Mouse (Mus musculus) heart, adult 2 months (tissue): ENCODE data around the gene Rhbdl2. TPM values are rescaled to one million over a fixed set of nuclear protein-coding genes. Genes with fewer than 3 reads are reported as not detected.

Experiments
- DNase-seq, 2 experiments: peaks; one replicate each; pipeline ENCODE4 v3.0.0; 2021
- H3K27ac ChIP-seq: fragments of 200-600 bp; 2 replicates; pipeline ENCODE4 v1.8.1; 2022
- H3K27me3 ChIP-seq: fragments of 200-500 bp; 2 replicates; pipeline ENCODE4 v1.6.1; 2012; ENCODE audit warnings: mild to moderate bottlenecking, low read length, inconsistent platforms, mixed read lengths; ENCODE audit not compliant: control insufficient read depth, insufficient read depth
- H3K36me3 ChIP-seq: fragments of 200-500 bp; 2 replicates; pipeline ENCODE4 v1.6.1; 2012; ENCODE audit warnings: low read length, inconsistent platforms; ENCODE audit not compliant: control insufficient read depth, insufficient read depth
- H3K4me1 ChIP-seq: fragments of 200-500 bp; 2 replicates; pipeline ENCODE4 v1.6.1; 2011; ENCODE audit warnings: low read length; ENCODE audit not compliant: control insufficient read depth, insufficient read depth
- H3K4me3 ChIP-seq: fragments of 200-600 bp; 2 replicates; pipeline ENCODE4 v1.8.1; 2022
- H3K79me2 ChIP-seq: fragments of 200-500 bp; replicated peaks from 2 replicates; pipeline ENCODE4 v1.6.1; 2012; ENCODE audit warnings: mild to moderate bottlenecking, inconsistent platforms, low read length, moderate library complexity, mixed read lengths; ENCODE audit not compliant: control insufficient read depth, insufficient read depth
- H3K9ac ChIP-seq: fragments of 200-500 bp; 2 replicates; pipeline ENCODE4 v1.6.1; 2012; ENCODE audit warnings: low read depth, mild to moderate bottlenecking, control low read depth, inconsistent platforms, low read length, mixed read lengths
- CTCF ChIP-seq: fragments of 200-600 bp; IDR thresholded peaks from 2 replicates; pipeline ENCODE4 v1.8.1; 2022; ENCODE audit warnings: antibody characterized with exemption, mild to moderate bottlenecking, moderate library complexity
- EP300 ChIP-seq: fragments of 200-500 bp; IDR thresholded peaks from 2 replicates; pipeline ENCODE4 v1.6.1; 2011; ENCODE audit warnings: low read depth, low read length, control low read depth; ENCODE audit not compliant: insufficient read depth
- POLR2A ChIP-seq: fragments of 200-500 bp; IDR thresholded peaks from 2 replicates; pipeline ENCODE4 v1.6.1; 2011; ENCODE audit warnings: mild to moderate bottlenecking, low read depth, low read length, control low read depth; ENCODE audit not compliant: insufficient read depth
- WGBS: fragments of 180-500 bp; shearing (Covaris S2); methylation state at CpG from one replicate; pipeline ENCODE4 v1.1.7; 2018; 5-methylcytosine and 5-hydroxymethylcytosine counted together
- intact Hi-C: fragments of 180-260 bp; cut with DNase I; formaldehyde crosslinking; loops from one replicate; pipeline ENCODE4 v1.15.1; 2025
- polyA plus RNA-seq: library from polyadenylated mRNA; depleted of rRNA; stranded (reverse); fragments of >200 nt; gene quantifications from 2 replicates; pipeline ENCODE4 v1.2.3, GENCODE M21; 2012
- total RNA-seq, 2 experiments: library from RNA; stranded (reverse); gene quantifications; 2 replicates each; pipeline ENCODE4 v1.2.3; 2021

Rhbdl2 gene
- total and polyA plus RNA-seq, 3 experiments, result 0.33 TPM; not detected in 2

DNA sequence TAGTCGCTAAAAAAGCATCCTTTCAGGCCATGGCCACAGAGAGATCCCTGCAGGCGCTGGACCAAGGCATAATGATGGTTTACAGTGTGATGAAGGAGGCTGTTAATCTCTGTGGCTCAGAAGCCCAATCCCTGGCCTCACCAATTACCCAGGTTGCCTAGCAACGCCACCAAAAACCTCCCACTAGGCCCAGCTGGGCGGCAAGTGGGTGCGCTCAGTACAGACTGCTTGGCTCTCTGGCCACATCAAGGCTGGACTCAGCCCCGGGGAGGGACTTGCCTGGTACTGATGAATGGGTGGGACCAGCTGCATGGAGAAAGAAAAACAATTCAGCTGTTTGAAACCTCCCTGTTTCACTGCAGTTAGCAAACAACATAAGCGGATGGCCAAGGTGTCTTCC lies 10.2 kb downstream of the Rhbdl2 start:
- Histone ChIP-seq H3K79me2 (no peaks in the 10 kb centered on the region), H3K4me1 (no peaks in the 10 kb centered on the region), H3K27ac (no peak overlapping the region), H3K9ac (no peak overlapping the region), H3K4me3 (no peak overlapping the region), H3K27me3 (no peaks in the 10 kb centered on the region), H3K36me3 (no peaks in the 10 kb centered on the region)
- 81% methylated on average over 7 of the region's 7 CpGs for WGBS
- no peak for TF ChIP-seq CTCF
- no peak for TF ChIP-seq POLR2A
- TF ChIP-seq EP300, result no peak
- intact Hi-C loops, result no loop called here
- DNase-seq, result no peak

- H3K27ac ChIP-seq, result no peak overlapping the region
- no peak overlapping the region for H3K4me3 ChIP-seq
- intact Hi-C loops, result no loop called here
- H3K27me3 ChIP-seq, result no peaks in the 10 kb centered on the region
- TF ChIP-seq POLR2A (no peak), EP300 (no peak), CTCF (no peak)
- DNase-seq, result no peak
- H3K4me1 ChIP-seq, result no peaks in the 10 kb centered on the region
- H3K9ac ChIP-seq, result no peak overlapping the region
- no peaks in the 10 kb centered on the region for H3K79me2 ChIP-seq
- H3K36me3 ChIP-seq, result no peaks in the 10 kb centered on the region
- 61% methylated on average over 6 of the region's 6 CpGs for WGBS
Observed at GRCm38 (mm10) chr4:123803642-123804041, 16.0 kb downstream of the Rhbdl2 start.

DNA sequence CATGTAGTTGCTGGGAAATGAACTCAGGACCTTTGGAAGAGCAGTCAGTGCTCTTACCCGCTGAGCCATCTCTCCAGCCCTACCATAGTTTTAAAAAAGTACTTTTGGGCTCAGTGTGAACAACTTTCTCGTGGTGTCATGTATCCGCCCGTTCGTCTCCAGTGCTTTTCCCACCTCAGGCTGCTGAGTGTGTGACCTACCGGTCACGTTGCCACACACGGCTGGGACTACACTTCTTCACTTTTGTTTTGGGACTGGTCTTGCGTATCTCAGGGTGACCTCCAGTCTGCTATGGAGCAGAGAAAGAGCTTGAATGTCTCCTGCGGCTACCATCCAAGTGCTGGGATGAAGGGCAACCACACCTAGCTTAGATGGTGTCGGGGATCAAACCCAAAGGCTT lies 20.6 kb downstream of the Rhbdl2 start:
- WGBS, result 89% methylated on average over 11 of the region's 11 CpGs
- no peaks in the 10 kb centered on the region for H3K36me3 ChIP-seq
- intact Hi-C loops, result no loop called here
- no peaks in the 10 kb centered on the region for H3K79me2 ChIP-seq
- TF ChIP-seq POLR2A (no peak), EP300 (no peak), CTCF (no peak)
- no peaks in the 10 kb centered on the region for H3K27me3 ChIP-seq
- H3K27ac ChIP-seq, result no peak overlapping the region
- no peak for DNase-seq
- H3K4me1 ChIP-seq, result no peaks in the 10 kb centered on the region
- no peak overlapping the region for H3K4me3 ChIP-seq
- H3K9ac ChIP-seq, result no peak overlapping the region

GRCm38 (mm10) chr4:123810475-123811295 lies 23.0 kb downstream of the Rhbdl2 start:
- no peaks in the 10 kb centered on the region for H3K27me3 ChIP-seq
- no peak overlapping the region for H3K27ac ChIP-seq
- 62% methylated on average over 12 of the region's 12 CpGs for WGBS
- TF ChIP-seq EP300 (no peak), POLR2A (no peak), CTCF (no peak)
- intact Hi-C loops, result loop anchor here (10.0 kb wide), 1 partner anchor 84 kb away; no protein-coding TSS in a partner anchor
- H3K36me3 ChIP-seq, result no peaks in the 10 kb centered on the region
- no peaks in the 10 kb centered on the region for H3K79me2 ChIP-seq
- no peak overlapping the region for H3K4me3 ChIP-seq
- no peak for DNase-seq
- no peak overlapping the region for H3K9ac ChIP-seq
- no peaks in the 10 kb centered on the region for H3K4me1 ChIP-seq

GRCm38 (mm10) chr4:123812525-123812924 lies 24.9 kb downstream of the Rhbdl2 start:
- Histone ChIP-seq H3K27ac (no peak overlapping the region), H3K27me3 (no peaks in the 10 kb centered on the region), H3K4me1 (no peaks in the 10 kb centered on the region), H3K36me3 (no peaks in the 10 kb centered on the region), H3K4me3 (no peak overlapping the region), H3K79me2 (no peaks in the 10 kb centered on the region), H3K9ac (no peak overlapping the region)
- DNase-seq, result no peak
- intact Hi-C loops, result loop anchor here (10.0 kb wide), 1 partner anchor 82 kb away; no protein-coding TSS in a partner anchor
- TF ChIP-seq POLR2A, result no peak
- no peak for TF ChIP-seq EP300
- peak; percentile 17; the same call in 1 of the 2 replicates for TF ChIP-seq CTCF
- 77% methylated on average over 3 of the region's 3 CpGs for WGBS

DNA sequence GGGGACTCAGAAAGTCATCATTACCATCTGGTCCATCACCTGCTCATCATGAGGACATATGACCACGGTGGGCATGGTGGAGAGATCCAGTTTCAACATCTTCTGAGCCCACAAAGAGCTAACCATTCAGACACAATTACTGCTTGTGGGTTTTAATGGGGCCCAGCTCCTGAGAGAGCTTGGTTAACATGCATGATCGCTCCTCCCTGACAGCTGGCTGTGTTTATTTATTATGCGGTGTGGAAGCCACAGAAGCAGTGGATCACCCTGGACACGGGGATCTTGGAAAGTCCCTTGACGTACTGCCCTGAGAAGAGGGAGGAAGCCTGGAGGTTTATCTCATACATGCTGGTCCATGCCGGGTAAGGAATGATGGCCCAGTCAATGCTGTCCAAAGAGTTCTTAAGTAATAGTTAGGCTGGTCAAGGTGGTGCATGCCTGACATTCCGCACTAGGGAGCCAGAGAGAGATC lies 26.4 kb downstream of the Rhbdl2 start:
- WGBS, result 65% methylated on average over 7 of the region's 7 CpGs
- no peak overlapping the region for H3K9ac ChIP-seq
- H3K4me1 ChIP-seq, result no peaks in the 10 kb centered on the region
- H3K79me2 ChIP-seq, result no peaks in the 10 kb centered on the region
- no peak overlapping the region for H3K4me3 ChIP-seq
- intact Hi-C loops, result loop anchor here (10.0 kb wide), 1 partner anchor 81 kb away; no protein-coding TSS in a partner anchor
- H3K36me3 ChIP-seq, result no peaks in the 10 kb centered on the region
- H3K27me3 ChIP-seq, result no peaks in the 10 kb centered on the region
- TF ChIP-seq POLR2A, result no peak
- no peak for TF ChIP-seq CTCF
- no peak for TF ChIP-seq EP300
- H3K27ac ChIP-seq, result no peak overlapping the region
- no peak for DNase-seq
